Mouse (Mus musculus): ENCODE results near the gene Chit1.

- no peak for TF ChIP-seq HCFC1 (IDR thresholded peaks at IDR 0.05; ENCODE audit: borderline replicate concordance, insufficient read depth, low read length)
- no peak for TF ChIP-seq MAFK (IDR thresholded peaks at IDR 0.05; ENCODE audit: insufficient read depth, low read depth, low read length)
- no peak for TF ChIP-seq CHD2 (IDR thresholded peaks at IDR 0.05; ENCODE audit: low read depth, low read length)
Observed at GRCm38 (mm10) chr1:134195571-134195970, 84.5 kb downstream of the Chit1 start.
